ENCODE assay signal across 8 mouse cellular contexts in genomic region chr7:28925317-28925716, GRCm38 (mm10). TPM values are rescaled to one million over a fixed set of nuclear protein-coding genes. Genes with fewer than 3 reads are reported as not detected.
DNase-seq lines count a peak whose midpoint lies in the region; ATAC-seq lines count a peak whose summit lies in the region.

No protein-coding gene starts in this region.

- H3K4me1 ChIP-seq in limb, embryonic 13.5 days, result peaks cover 83% of the 10 kb centered on the region
- peaks cover 36% of the 10 kb centered on the region for H3K4me1 ChIP-seq in neural tube, embryonic 14.5 days (ENCODE audit: control insufficient read depth, insufficient read depth, low read length)

- peaks cover 8% of the 10 kb centered on the region; the same call in 1 of the 2 replicates for H3K36me3 ChIP-seq in limb, embryonic 13.5 days
- no peaks in the 10 kb centered on the region for H3K36me3 ChIP-seq in neural tube, embryonic 14.5 days (ENCODE audit: control insufficient read depth, insufficient read depth, low read length)

- WGBS in limb, embryonic 13.5 days, result 24% methylated on average over 9 of the region's 9 CpGs
- WGBS in neural tube, embryonic 14.5 days, result 47% methylated on average over 9 of the region's 9 CpGs

- DNase-seq in adipocyte (ENCODE audit: low spot score), result peak; percentile 78
- peak; percentile 41 for DNase-seq in embryo, embryonic 9.5 days (ENCODE audit: extremely low spot score)
- DNase-seq in heart, postnatal 36 days, result peak; percentile 64 to 66
- no peak for DNase-seq in cerebellum, adult 9-11 months
- DNase-seq in thymus, postnatal 14 days, result no peak

- H3K9ac ChIP-seq in limb, embryonic 13.5 days, result peak overlapping the region; percentile 35; the same call in 1 of the 2 replicates
- no peak overlapping the region for H3K9ac ChIP-seq in neural tube, embryonic 14.5 days (replicated peaks; ENCODE audit: low read depth, low read length)

- ATAC-seq in limb, embryonic 13.5 days (ENCODE audit: low FRiP score, low read depth), result 0 out of 2 replicates have a peak, but pooled peaks have one; percentile 37
- ATAC-seq in neural tube, embryonic 14.5 days (ENCODE audit: low read depth), result no peak
- no peak for ATAC-seq in erythroblast, adult 5-6 weeks (replicated peaks; ENCODE audit: low FRiP score, poor library complexity, severe bottlenecking)

- intact Hi-C loops in heart, postnatal 36 days (cut with DNase I), result loop anchor here (10.0 kb wide), 1 partner anchor 551 kb away; the partner anchor contains the start of gene Plekhg2

- H3K9me3 ChIP-seq in limb, embryonic 13.5 days, result no peaks in the 10 kb centered on the region
- H3K9me3 ChIP-seq in neural tube, embryonic 14.5 days (ENCODE audit: control insufficient read depth, low read length), result no peaks in the 10 kb centered on the region

- peak overlapping the region; percentile 96 for H3K27ac ChIP-seq in limb, embryonic 13.5 days
- H3K27ac ChIP-seq in neural tube, embryonic 14.5 days (ENCODE audit: low read depth, low read length), result 0 out of 2 replicates have a peak overlapping the region, but pooled peaks have one; percentile 22

- 0 out of 2 replicates have a peak overlapping the region, but pooled peaks have one; percentile 10 for H3K4me2 ChIP-seq in limb, embryonic 13.5 days (replicated peaks)
- H3K4me2 ChIP-seq in neural tube, embryonic 14.5 days (ENCODE audit: low read depth, low read length), result no peak overlapping the region

- H3K4me3 ChIP-seq in limb, embryonic 13.5 days, result no peak overlapping the region
- H3K4me3 ChIP-seq in neural tube, embryonic 14.5 days (ENCODE audit: low read depth, low read length), result no peak overlapping the region

- no peaks in the 10 kb centered on the region for H3K27me3 ChIP-seq in limb, embryonic 13.5 days
- no peaks in the 10 kb centered on the region for H3K27me3 ChIP-seq in neural tube, embryonic 14.5 days (ENCODE audit: control insufficient read depth, insufficient read depth, low read length)

RNA-seq across cellular contexts. Expression of gene Actn4, which starts 36.8 kb away (rescaled TPM):
- 10 to 100 TPM; 69.4 to 81.8 TPM for total RNA-seq in heart, postnatal 36 days (2021)
- polyA plus RNA-seq in limb, embryonic 13.5 days (2015; fragmentation: Nextera tagmentation; extraction: Ambion mirVana), result 270 and 300 TPM in 2 replicates
- polyA plus RNA-seq in neural tube, embryonic 14.5 days (2014; fragmentation: Nextera tagmentation; extraction: Ambion mirVana), result 109 and 143 TPM in 2 replicates
- 42.0 and 55.3 TPM in 2 replicates for total RNA-seq in erythroblast, adult 5-6 weeks (2015; ENCODE audit: low replicate concordance)
- total RNA-seq in erythroblast, adult 5-6 weeks (2017; ENCODE audit: low replicate concordance), result 45.1 and 45.4 TPM in 2 replicates

RNA-seq across cellular contexts. Expression of gene Capn12, which starts 44.1 kb away (rescaled TPM):
- under 1 TPM; 0.19 to 0.27 TPM for total RNA-seq in heart, postnatal 36 days (2021)
- polyA plus RNA-seq in limb, embryonic 13.5 days (2015; fragmentation: Nextera tagmentation; extraction: Ambion mirVana), result 0.94 and 0.97 TPM in 2 replicates
- 0.46 and 0.90 TPM in 2 replicates for polyA plus RNA-seq in neural tube, embryonic 14.5 days (2014; fragmentation: Nextera tagmentation; extraction: Ambion mirVana)
- not detected in 2 replicates for total RNA-seq in erythroblast, adult 5-6 weeks (2015; ENCODE audit: low replicate concordance)
- 0.26 and 0.42 TPM in 2 replicates for total RNA-seq in erythroblast, adult 5-6 weeks (2017; ENCODE audit: low replicate concordance)

RNA-seq across cellular contexts. Expression of gene Eif3k, which starts 56.3 kb away (rescaled TPM):
- 100 to 1,000 TPM; 159 to 163 TPM for total RNA-seq in heart, postnatal 36 days (2021)
- 422 and 454 TPM in 2 replicates for polyA plus RNA-seq in limb, embryonic 13.5 days (2015; fragmentation: Nextera tagmentation; extraction: Ambion mirVana)
- 316 and 346 TPM in 2 replicates for polyA plus RNA-seq in neural tube, embryonic 14.5 days (2014; fragmentation: Nextera tagmentation; extraction: Ambion mirVana)
- 50.7 and 81.1 TPM in 2 replicates for total RNA-seq in erythroblast, adult 5-6 weeks (2015; ENCODE audit: low replicate concordance)
- total RNA-seq in erythroblast, adult 5-6 weeks (2017; ENCODE audit: low replicate concordance), result 115 and 133 TPM in 2 replicates

RNA-seq across cellular contexts. Expression of gene Map4k1, which starts 56.5 kb away (rescaled TPM):
- under 1 TPM; 0.61 to 0.81 TPM for total RNA-seq in heart, postnatal 36 days (2021)
- 9.5 and 10.0 TPM in 2 replicates for polyA plus RNA-seq in limb, embryonic 13.5 days (2015; fragmentation: Nextera tagmentation; extraction: Ambion mirVana)
- polyA plus RNA-seq in neural tube, embryonic 14.5 days (2014; fragmentation: Nextera tagmentation; extraction: Ambion mirVana), result 7.3 and 7.8 TPM in 2 replicates
- 5.6 and 6.7 TPM in 2 replicates for total RNA-seq in erythroblast, adult 5-6 weeks (2015; ENCODE audit: low replicate concordance)
- total RNA-seq in erythroblast, adult 5-6 weeks (2017; ENCODE audit: low replicate concordance), result 11.3 and 11.8 TPM in 2 replicates

Comparison
In these comparisons a context has a peak if more than half of its experiments do, and no peak if none do; other contexts are left out.
1. DNase-seq: peak in adipocyte (single experiment), embryo, embryonic 9.5 days (single experiment) and heart, postnatal 36 days (2 of 2); none in cerebellum, adult 9-11 months (single experiment) and thymus, postnatal 14 days (single experiment).